Mouse (Mus musculus) midbrain, embryonic 11.5 days (tissue): ENCODE data around the gene Ccnd2. TPM values are rescaled to one million over a fixed set of nuclear protein-coding genes. Genes with fewer than 3 reads are reported as not detected.

Experiments used
- ATAC-seq: fragments of 200-750 bp; cut with Nextera tagmentation; 2 replicates; pipeline ENCODE4 v1.8.0; 2017; ENCODE audit warnings: moderate TSS enrichment, moderate library complexity; ENCODE audit not compliant: low FRiP score
- DNase-seq: peaks from one replicate; pipeline ENCODE4 v3.0.0; 2015; ENCODE audit warnings: low spot score; ENCODE audit errors: missing footprints
- H3K27ac ChIP-seq: fragments of 300-500 bp; sonication (generic); 2 replicates; pipeline ENCODE4 v1.5.1; 2014; ENCODE audit warnings: low read depth, low read length
- H3K27me3 ChIP-seq: fragments of 300-500 bp; sonication (generic); 2 replicates; pipeline ENCODE4 v1.6.1; 2014; ENCODE audit warnings: mild to moderate bottlenecking, low read length, moderate library complexity, mixed read lengths; ENCODE audit not compliant: control insufficient read depth, insufficient read depth
- H3K36me3 ChIP-seq: fragments of 300-500 bp; sonication (generic); 2 replicates; pipeline ENCODE4 v1.6.1; 2014; ENCODE audit warnings: mild to moderate bottlenecking, low read length, moderate library complexity, mixed read lengths; ENCODE audit not compliant: control insufficient read depth, insufficient read depth
- H3K4me1 ChIP-seq: fragments of 300-500 bp; sonication (generic); 2 replicates; pipeline ENCODE4 v1.6.1; 2014; ENCODE audit warnings: low read length; ENCODE audit not compliant: control insufficient read depth, insufficient read depth
- H3K4me2 ChIP-seq: fragments of 300-500 bp; sonication (generic); 2 replicates; pipeline ENCODE4 v1.6.1; 2014; ENCODE audit warnings: mild to moderate bottlenecking, moderate library complexity
- H3K4me3 ChIP-seq: fragments of 300-500 bp; sonication (generic); 2 replicates; pipeline ENCODE4 v1.5.1; 2014; ENCODE audit warnings: low read depth, low read length
- H3K9ac ChIP-seq: fragments of 300-500 bp; sonication (generic); 2 replicates; pipeline ENCODE4 v1.6.1; 2014; ENCODE audit warnings: low read length
- H3K9me3 ChIP-seq: fragments of 300-500 bp; sonication (generic); 2 replicates; pipeline ENCODE4 v1.6.1; 2016; ENCODE audit warnings: low read length; ENCODE audit not compliant: control insufficient read depth
- WGBS: fragments of 180-500 bp; shearing (Covaris S2); extraction: QIAGEN DNeasy Blood & Tissue Kit; methylation state at CpG from one replicate; pipeline ENCODE4 v1.1.7; 2014; 5-methylcytosine and 5-hydroxymethylcytosine counted together
- polyA plus RNA-seq: library from polyadenylated mRNA; unstranded; fragments of >200 nt; fragmentation: Nextera tagmentation; extraction: Ambion mirVana; gene quantifications from 2 replicates; pipeline ENCODE4 v1.2.1, GENCODE M21; 2014

Gene Ccnd2
- polyA plus RNA-seq, result 1,627 and 1,717 TPM in 2 replicates

DNA sequence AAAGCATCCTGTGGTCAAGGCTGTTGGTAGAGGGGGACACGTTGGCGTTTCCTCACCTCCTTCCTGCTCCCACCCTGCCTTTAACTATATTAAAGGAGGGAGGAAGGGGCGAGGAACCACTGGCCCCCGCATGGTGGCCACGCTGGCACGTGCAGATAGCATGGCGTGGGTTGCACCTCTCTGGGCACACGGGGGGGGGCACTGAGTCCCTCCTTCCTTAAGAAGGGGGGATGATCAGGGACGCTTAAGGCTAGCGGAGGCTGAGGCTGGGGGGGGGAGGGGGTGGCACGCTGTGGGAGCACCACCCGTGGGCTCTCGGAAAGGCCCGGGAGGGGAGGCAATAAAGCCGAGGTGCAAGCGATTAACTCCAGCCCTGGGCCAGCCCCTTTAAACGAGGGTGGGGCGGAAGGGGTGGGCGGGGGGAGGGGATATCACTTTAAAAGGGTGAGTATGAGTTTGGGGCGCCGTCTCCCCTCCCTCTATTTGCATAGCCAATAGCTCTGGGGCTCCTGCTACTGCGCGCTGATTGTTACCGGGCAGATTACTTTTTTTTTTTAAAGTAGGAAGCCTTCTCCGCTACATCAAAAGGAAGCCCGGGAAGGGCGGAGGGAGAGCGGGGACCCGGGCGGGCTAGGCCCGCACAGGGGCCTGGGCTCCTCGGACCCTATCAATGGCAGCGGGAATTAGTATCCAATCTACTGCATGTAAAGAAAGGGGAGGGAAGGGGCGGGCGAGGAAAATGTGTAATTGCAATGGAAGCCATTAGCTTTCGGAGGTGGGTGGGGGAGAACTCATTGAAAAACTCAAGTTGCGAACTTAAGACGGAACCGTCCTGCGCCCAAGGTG lies at the start of gene Ccnd2:
Gene Ccnd2 (minus strand): TSS at position 88 of the 846 bp plus-strand sequence.
- peaks cover 8% of the 10 kb centered on the region for H3K27me3 ChIP-seq
- no peaks in the 10 kb centered on the region; the same call in 1 of the 2 replicates for H3K36me3 ChIP-seq
- peak within 1 kb of the TSS; percentile 86 for H3K27ac ChIP-seq
- WGBS, result under 1% methylated on average over 40 of the region's 40 CpGs
- H3K4me2 ChIP-seq, result peak within 1 kb of the TSS; percentile 84
- H3K9me3 ChIP-seq, result no peaks in the 10 kb centered on the region
- DNase-seq (peak; percentile 97), ATAC-seq (peak; percentile 61)
- peak within 1 kb of the TSS; percentile 63 for H3K4me3 ChIP-seq
- peaks cover 47% of the 10 kb centered on the region for H3K4me1 ChIP-seq
- peak within 1 kb of the TSS; percentile 66 for H3K9ac ChIP-seq

- Histone ChIP-seq H3K9ac (no peak overlapping the region), H3K4me2 (no peak overlapping the region), H3K4me1 (no peaks in the 10 kb centered on the region), H3K27ac (no peak overlapping the region), H3K4me3 (no peak overlapping the region), H3K36me3 (no peaks in the 10 kb centered on the region), H3K27me3 (no peaks in the 10 kb centered on the region), H3K9me3 (no peaks in the 10 kb centered on the region)
- 83% methylated on average over 2 of the region's 2 CpGs for WGBS
- DNase-seq (no peak), ATAC-seq (no peak)
Measured at GRCm38 (mm10) chr6:127196985-127197384, 45.0 kb upstream of the Ccnd2 start.

DNA sequence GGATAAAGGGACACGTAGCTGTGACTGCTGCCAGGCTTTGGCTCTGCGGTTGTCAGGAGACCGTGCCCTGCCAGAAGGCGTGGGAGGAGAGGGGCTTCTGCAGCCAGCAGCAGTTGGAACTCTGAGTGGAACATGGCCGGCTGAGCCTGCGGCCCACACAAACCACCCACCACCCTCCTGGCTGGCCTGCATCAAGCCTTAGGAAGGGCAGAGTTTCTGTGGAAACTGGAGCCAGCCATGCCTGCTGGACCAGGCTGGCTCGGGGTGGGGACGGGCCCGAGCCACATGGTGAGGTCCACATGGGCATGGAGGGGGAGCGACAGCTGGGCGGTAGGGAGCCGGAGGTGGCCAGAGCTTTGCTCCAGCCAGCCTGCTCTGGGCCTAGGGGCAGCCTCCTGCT lies 29.3 kb upstream of the Ccnd2 start:
- H3K9ac ChIP-seq, result no peak overlapping the region
- no peaks in the 10 kb centered on the region for H3K36me3 ChIP-seq
- H3K27ac ChIP-seq, result no peak overlapping the region
- no peaks in the 10 kb centered on the region for H3K9me3 ChIP-seq
- H3K4me3 ChIP-seq, result no peak overlapping the region
- H3K4me1 ChIP-seq, result peaks cover 6% of the 10 kb centered on the region; the same call in 1 of the 2 replicates
- no peak for DNase-seq
- WGBS, result 84% methylated on average over 12 of the region's 12 CpGs
- no peaks in the 10 kb centered on the region for H3K27me3 ChIP-seq
- ATAC-seq, result no peak
- H3K4me2 ChIP-seq, result no peak overlapping the region

- no peak overlapping the region for H3K9ac ChIP-seq
- DNase-seq, result peak; percentile 84
- H3K27ac ChIP-seq, result no peak overlapping the region
- 72% methylated on average over 12 of the region's 12 CpGs for WGBS
- no peak; the same call in 1 of the 2 replicates for ATAC-seq
- no peaks in the 10 kb centered on the region for H3K36me3 ChIP-seq
- H3K9me3 ChIP-seq, result no peaks in the 10 kb centered on the region
- no peak overlapping the region for H3K4me2 ChIP-seq
- H3K27me3 ChIP-seq, result no peaks in the 10 kb centered on the region
- H3K4me1 ChIP-seq, result peaks cover 6% of the 10 kb centered on the region; the same call in 1 of the 2 replicates
- no peak overlapping the region for H3K4me3 ChIP-seq
Measured at GRCm38 (mm10) chr6:127179056-127179759, 27.2 kb upstream of the Ccnd2 start.

DNA sequence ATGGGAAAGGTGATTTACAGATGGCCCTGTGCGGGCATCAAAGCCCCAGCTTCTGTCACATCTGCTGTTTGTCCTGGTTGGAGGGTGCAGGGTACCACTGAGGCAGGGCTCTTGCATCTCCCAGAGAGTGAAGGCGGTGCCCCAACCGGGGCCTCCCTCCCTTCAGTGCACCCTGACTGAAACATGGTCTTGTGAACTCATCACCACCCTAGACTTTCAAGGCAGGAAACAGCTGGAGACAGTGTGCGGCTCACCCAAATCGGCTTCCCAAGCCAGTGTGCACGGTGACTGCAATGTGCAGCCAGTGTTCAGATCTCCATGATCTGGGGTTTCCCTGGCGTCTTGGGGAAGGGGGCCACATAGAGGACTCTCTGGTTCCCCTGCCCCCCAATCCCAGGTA lies 26.0 kb upstream of the Ccnd2 start:
- no peak overlapping the region for H3K4me2 ChIP-seq
- DNase-seq, result no peak
- H3K36me3 ChIP-seq, result no peaks in the 10 kb centered on the region
- no peaks in the 10 kb centered on the region for H3K9me3 ChIP-seq
- no peak overlapping the region for H3K9ac ChIP-seq
- peaks cover 6% of the 10 kb centered on the region; the same call in 1 of the 2 replicates for H3K4me1 ChIP-seq
- H3K27ac ChIP-seq, result no peak overlapping the region
- no peaks in the 10 kb centered on the region for H3K27me3 ChIP-seq
- WGBS, result 85% methylated on average over 7 of the region's 7 CpGs
- no peak overlapping the region for H3K4me3 ChIP-seq
- no peak for ATAC-seq

- no peak overlapping the region for H3K4me3 ChIP-seq
- no peaks in the 10 kb centered on the region for H3K27me3 ChIP-seq
- H3K4me2 ChIP-seq, result no peak overlapping the region
- no peaks in the 10 kb centered on the region for H3K9me3 ChIP-seq
- 46% methylated on average over 4 of the region's 4 CpGs for WGBS
- DNase-seq (no peak), ATAC-seq (no peak)
- no peak overlapping the region for H3K27ac ChIP-seq
- H3K4me1 ChIP-seq, result peaks cover 6% of the 10 kb centered on the region; the same call in 1 of the 2 replicates
- H3K9ac ChIP-seq, result no peak overlapping the region
- H3K36me3 ChIP-seq, result no peaks in the 10 kb centered on the region
Measured at GRCm38 (mm10) chr6:127177441-127177840, 25.4 kb upstream of the Ccnd2 start.

- H3K27ac ChIP-seq, result no peak overlapping the region
Measured at GRCm38 (mm10) chr6:127172461-127172860, 20.5 kb upstream of the Ccnd2 start.

DNA sequence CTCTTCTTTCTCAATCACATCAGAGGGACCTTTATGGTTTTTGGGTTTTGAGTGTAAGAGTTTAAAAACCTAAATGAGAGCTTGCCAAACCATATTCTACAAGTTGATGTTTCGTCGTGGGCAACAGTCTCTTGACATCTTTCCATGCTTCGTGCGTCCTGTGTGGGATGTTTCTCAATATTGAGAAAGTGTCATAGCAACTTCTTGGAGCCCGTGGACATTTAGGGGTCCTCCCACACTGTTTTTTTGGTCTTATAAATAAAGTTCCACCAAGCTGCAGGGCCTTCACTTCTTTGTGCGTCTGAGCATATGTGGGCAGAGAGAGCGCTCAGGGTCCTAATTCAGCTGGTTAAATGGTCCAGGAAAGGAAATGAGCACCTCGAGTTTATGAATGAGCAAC lies 18.7 kb upstream of the Ccnd2 start:
- 92% methylated on average over 8 of the region's 8 CpGs for WGBS
- DNase-seq, result no peak

More at GRCm38 (mm10) chr6:127172461-127172860, 20.5 kb upstream of the Ccnd2 start:
- Histone ChIP-seq H3K4me2 (no peak overlapping the region), H3K4me1 (peaks cover 2% of the 10 kb centered on the region; the same call in 1 of the 2 replicates), H3K9me3 (no peaks in the 10 kb centered on the region), H3K36me3 (no peaks in the 10 kb centered on the region), H3K4me3 (no peak overlapping the region), H3K27me3 (no peaks in the 10 kb centered on the region), H3K9ac (no peak overlapping the region)
- DNase-seq (no peak), ATAC-seq (no peak)
- 91% methylated on average over 11 of the region's 11 CpGs for WGBS

GRCm38 (mm10) chr6:127165663-127166062 lies 13.7 kb upstream of the Ccnd2 start:
- Histone ChIP-seq H3K4me1 (no peaks in the 10 kb centered on the region), H3K36me3 (no peaks in the 10 kb centered on the region), H3K4me3 (no peak overlapping the region), H3K9ac (no peak overlapping the region), H3K27ac (no peak overlapping the region), H3K27me3 (no peaks in the 10 kb centered on the region), H3K4me2 (no peak overlapping the region), H3K9me3 (no peaks in the 10 kb centered on the region)
- ATAC-seq (no peak), DNase-seq (no peak)
- 93% methylated on average over 4 of the region's 4 CpGs for WGBS

More for the DNA sequence above, 18.7 kb upstream of the Ccnd2 start:
- H3K9ac ChIP-seq, result no peak overlapping the region
- H3K27me3 ChIP-seq, result no peaks in the 10 kb centered on the region
- H3K4me2 ChIP-seq, result no peak overlapping the region
- H3K4me3 ChIP-seq, result no peak overlapping the region
- no peaks in the 10 kb centered on the region for H3K36me3 ChIP-seq
- H3K9me3 ChIP-seq, result no peaks in the 10 kb centered on the region
- H3K4me1 ChIP-seq, result no peaks in the 10 kb centered on the region
- no peak overlapping the region for H3K27ac ChIP-seq
- ATAC-seq, result no peak
